Mouse (Mus musculus): ENCODE measurements around the gene Chil5.
"Not testable (repeated sequence)": the region's sequence is repeated elsewhere in the genome, so short reads cannot be mapped to it uniquely, and the experiment has no call there.

The Chil5 gene

GRCm38 (mm10) chr3:106032781-106033180, at the start of gene Chil5:
Gene Chil5 (minus strand): TSS chr3:106032814.
- peak in 1 of 2 experiments; percentile 8 for DNase-seq

DNA sequence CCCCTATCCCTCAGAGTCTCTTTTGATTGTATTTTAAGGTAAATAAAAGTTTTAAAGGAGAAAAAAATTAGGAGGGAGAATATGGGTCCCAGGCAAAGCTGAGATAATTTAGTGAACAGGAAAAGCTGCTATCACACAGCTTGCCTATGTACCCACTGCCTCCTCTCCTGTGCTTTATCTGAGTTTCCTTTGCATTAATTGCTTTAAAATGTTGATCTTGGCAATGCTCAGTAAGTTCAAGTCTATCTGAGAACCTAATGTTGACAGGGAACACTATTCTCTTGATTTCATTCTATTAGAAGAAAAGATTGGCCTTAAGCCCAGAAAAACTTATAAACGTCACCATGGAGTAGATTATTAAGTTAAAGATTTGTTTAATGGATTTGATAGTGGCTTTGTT, 42.2 kb upstream of the Chil5 start:
- no peak for DNase-seq

- no peak for DNase-seq
Measured at GRCm38 (mm10) chr3:106070994-106071393, 38.4 kb upstream of the Chil5 start.

GRCm38 (mm10) chr3:106067707-106068106, 35.1 kb upstream of the Chil5 start:
- not testable (repeated sequence) for DNase-seq

DNA sequence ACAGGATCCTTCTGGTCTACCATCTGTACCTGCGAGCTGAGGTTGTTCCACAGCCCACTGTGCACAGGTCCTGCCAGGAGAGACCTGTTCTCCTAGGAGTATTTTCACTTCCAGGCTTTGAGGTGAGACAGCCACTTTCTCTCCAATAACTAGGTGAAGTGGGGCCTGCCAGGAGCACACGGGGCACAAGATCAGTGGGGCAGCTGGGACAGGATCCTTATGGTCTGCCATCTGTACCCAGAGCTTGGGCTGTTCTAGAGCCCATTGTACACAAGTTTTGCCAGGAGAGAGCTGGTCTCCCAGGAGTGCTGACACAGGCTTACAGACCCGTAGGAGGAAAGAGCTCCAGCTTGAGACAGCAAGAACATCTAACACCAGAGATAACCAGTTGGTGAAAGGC, 25.4 kb upstream of the Chil5 start:
- peak; percentile 19 to 25 for DNase-seq

DNA sequence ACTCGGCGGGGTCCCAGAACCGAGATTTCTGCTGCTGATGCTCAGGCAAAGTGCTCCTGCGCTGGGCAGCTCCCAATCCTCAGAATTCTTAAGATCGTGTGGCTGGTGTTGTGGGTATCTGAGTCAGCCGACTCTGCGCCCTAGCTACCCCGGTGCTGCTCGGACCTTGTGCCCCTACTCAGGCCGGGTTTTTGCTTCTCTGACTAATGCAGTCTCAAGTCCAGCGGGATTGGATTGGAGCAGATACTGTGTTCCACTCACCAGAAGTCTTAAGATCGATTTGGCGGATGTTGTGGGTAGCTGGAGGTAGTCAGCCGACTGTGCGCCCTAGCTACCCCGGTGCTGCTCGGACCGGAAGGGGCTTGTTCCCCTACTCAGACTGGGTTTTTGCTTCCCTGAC, 19.3 kb upstream of the Chil5 start:
- no peak for DNase-seq

DNA sequence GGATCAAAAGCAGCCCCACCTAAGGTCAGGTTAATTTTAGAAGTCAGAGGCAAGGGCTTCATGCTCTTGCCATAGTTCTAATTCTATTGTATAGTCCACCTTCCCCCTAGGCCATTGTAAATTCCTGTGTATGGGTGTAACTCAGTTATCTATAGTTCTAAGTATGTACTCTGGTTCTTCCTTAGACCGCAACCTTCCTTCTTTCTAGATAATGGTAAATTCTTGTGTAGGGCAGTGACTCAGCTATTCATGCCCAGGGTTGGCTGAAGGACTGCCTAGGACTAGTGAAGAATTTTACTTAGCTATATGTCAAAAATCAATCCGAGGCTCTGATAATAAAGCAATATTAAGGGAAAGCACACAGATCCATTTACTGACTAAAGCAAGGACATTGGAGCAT, 7.7 kb upstream of the Chil5 start:
- DNase-seq: no peak

- DNase-seq: no peak
Measured at GRCm38 (mm10) chr3:106024135-106024534, 8.5 kb downstream of the Chil5 start.

DNA sequence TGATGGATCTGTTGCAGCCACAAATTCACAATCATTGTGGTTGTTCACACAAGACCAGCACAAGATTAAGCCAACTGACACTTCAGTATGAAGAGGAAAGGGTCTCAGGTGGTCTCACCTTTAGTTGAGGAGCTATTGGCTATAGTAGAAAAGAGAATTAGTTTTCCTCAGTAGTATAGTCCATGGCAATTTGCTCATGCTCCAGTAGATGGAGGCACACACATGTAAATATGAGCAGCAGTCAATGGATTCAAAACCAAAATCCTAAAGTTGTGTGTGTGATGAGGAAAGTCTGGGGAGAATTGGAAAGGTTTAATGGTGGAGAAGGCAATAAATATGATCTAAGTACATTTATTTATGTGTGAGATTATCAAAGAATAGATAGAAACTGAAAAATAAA, 10.8 kb downstream of the Chil5 start:
- peak in 1 of 2 experiments; percentile 32 for DNase-seq

DNA sequence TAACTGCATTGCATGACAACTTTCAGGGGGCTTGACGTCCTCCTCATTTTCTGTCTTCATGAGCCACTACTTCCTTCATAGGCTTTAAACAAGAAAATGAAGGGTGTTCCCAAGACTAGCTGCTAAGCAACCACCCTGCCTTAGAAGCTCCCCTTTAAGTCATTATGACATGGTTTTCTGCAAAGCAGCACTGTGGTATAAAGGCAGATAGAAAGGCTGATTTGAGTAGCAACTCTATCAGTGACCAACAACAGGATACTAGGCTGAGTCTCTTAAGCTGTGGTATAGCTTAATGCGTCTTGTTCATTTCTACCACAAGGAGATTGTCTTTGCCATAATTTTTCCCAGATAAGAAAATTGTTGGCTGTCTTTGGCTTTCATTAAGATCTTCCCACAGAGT, 18.1 kb downstream of the Chil5 start, which contains the start of gene Pifo:
Gene Pifo (minus strand): TSS at position 101 of the 400 bp plus-strand sequence.
- DNase-seq: no peak

GRCm38 (mm10) chr3:106003360-106003759, 29.3 kb downstream of the Chil5 start:
- DNase-seq: not testable (repeated sequence)

GRCm38 (mm10) chr3:106001416-106002370, 30.9 kb downstream of the Chil5 start:
- DNase-seq: peak; percentile 9 to 18

DNA sequence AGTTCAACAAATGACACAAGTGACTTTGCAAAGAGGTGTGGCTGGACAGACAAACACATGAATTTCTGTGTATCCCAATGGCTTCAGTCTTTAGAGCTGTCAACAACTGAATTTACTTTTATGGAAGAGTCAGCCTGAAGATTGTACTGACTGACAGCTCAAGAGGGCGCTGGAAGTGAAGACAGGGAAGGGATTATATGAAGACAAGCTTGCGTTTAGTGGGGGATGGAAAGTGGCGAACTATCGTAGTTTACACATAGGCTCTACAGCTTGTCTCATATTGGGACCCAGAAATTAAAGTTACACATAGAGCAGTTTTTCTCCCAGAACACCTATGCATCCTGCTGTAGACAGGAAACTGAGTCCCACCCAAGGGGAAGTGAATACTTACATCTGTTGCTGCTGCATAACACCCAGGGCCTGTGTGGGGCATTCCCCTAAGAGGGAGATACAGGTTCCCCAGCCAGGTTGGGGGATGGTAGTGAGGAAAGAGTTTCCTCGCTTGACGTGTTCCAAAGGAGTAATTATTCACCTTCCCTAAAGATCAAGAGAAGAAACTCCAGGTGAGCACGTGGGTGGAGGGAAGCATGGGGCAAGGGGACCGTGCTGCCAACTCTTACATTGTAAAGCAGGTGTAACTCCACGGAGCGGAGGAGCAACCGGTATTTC, 31.8 kb downstream of the Chil5 start:
- DNase-seq: no peak

- DNase-seq: no peak
Measured at GRCm38 (mm10) chr3:105994730-105995129, 37.9 kb downstream of the Chil5 start.

GRCm38 (mm10) chr3:105991653-105992283, 40.8 kb downstream of the Chil5 start:
- peak; percentile 19 to 56 for DNase-seq

GRCm38 (mm10) chr3:105989611-105990010, 43.0 kb downstream of the Chil5 start:
- not testable (repeated sequence) for DNase-seq

GRCm38 (mm10) chr3:105974174-105974573, 58.4 kb downstream of the Chil5 start:
- DNase-seq: no peak

DNA sequence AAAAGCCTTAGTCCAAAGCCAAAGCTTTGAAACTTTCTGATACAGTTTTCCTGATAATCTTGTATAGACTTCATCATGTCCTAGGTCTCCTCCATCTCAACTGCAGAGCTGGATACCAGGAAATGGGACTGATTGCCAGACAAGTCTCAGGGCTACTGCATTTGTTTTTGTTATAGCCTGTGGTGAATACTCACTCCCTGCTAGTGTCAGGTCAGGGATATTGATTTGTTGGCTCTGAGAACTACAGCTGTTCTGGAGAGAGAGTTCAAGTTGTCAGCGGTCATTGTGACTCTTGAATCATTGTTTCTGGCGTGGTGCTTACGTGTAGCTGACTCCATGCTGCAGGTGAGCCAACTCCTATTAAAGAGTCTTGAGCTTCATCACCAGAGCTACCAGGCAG, 59.2 kb downstream of the Chil5 start, which contains the start of gene Ovgp1:
Gene Ovgp1 (plus strand): TSS at position 301 of the 400 bp plus-strand sequence.
- no peak for DNase-seq

- no peak for DNase-seq
Measured at GRCm38 (mm10) chr3:105971831-105972446, 60.7 kb downstream of the Chil5 start.
